Mouse (Mus musculus) heart, adult 2 months (tissue): ENCODE measurements around the gene Daxx.

Experiments
- EP300 ChIP-seq: fragments of 200-500 bp; IDR thresholded peaks from 2 replicates; pipeline ENCODE4 v1.6.1; 2011; ENCODE audit warnings: low read depth, low read length, control low read depth; ENCODE audit not compliant: insufficient read depth
- POLR2A ChIP-seq: fragments of 200-500 bp; IDR thresholded peaks from 2 replicates; pipeline ENCODE4 v1.6.1; 2011; ENCODE audit warnings: mild to moderate bottlenecking, low read depth, low read length, control low read depth; ENCODE audit not compliant: insufficient read depth

GRCm38 (mm10) chr17:33932970-33933369 is 23.8 kb downstream of the Daxx start:
- TF ChIP-seq EP300 (no peak), POLR2A (no peak)
